Mouse (Mus musculus): Measurements from ENCODE around the gene Mup4. TPM values are rescaled to one million over a fixed set of nuclear protein-coding genes. Genes with fewer than 3 reads are reported as not detected.

Gene Mup4
- not detected for polyA plus RNA-seq (2017; shearing (Covaris generic))

DNA sequence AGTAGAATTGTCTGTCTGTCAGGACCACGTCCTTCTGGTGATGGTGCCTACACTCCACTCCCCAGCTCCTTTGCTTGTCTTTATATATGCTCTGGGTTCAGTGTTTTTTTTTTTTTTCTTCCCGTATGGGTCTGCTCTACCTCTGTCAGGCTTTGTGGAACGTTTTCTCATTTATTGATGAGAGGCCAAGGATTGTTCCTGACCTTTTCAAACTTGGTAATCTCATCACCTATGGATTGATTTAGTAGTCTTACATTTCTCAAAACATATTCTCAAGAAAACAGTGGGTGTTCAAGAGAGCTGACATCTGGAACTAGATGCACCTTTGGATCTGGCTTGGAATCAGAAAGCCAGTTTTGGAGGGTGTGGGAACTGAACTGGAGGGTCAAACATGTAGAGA lies at the start of gene Mup4:
Gene Mup4, minus strand, starts transcription at position 101 of the 400 bp plus-strand sequence.

DNA sequence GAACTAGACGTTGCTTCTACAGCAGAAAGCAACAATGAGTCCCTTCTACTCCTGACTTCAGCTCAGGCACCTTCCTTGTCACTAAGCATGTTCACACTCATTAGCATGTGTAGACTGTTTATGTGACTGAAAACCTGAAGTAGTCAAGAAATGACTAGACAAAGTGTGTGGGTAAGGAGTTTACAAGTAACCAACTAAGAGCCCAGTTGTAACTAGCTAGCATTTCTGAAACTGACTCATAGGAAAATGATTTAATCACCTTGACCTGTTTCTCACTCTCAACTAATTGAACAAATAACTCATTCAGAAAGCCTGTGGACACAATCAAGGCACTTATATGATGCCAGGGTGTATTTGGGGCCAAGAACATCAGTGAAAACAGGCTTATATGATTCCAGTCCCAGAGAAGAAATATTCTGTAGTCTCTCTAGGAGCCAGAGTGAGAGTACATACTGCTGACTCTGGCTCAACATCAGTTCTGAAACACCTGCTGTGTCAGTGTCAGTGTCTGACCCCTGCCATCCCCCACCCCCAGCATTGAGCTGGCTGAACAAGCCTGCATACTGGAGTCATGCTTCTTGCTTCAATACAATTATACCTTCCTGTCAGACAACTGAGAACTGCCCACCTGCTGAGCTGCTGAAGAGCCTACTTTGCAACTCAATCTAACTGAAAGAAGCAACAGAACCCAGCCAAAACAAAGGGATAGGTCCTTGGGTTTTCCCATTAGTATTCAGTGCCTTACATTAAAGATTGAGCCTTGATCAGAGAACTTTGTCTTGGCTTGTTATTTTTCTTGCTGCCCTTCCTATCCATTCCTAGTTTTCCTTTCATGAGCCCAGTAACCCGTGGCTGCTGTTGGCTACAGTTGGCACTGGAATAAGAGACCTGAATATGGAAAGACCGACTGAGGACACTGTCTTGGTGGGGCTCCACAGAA lies 3.2 kb upstream of the Mup4 start, which contains the start of gene Mup6:
Gene Mup6, plus strand, starts transcription at position 890 of the 940 bp plus-strand sequence.

DNA sequence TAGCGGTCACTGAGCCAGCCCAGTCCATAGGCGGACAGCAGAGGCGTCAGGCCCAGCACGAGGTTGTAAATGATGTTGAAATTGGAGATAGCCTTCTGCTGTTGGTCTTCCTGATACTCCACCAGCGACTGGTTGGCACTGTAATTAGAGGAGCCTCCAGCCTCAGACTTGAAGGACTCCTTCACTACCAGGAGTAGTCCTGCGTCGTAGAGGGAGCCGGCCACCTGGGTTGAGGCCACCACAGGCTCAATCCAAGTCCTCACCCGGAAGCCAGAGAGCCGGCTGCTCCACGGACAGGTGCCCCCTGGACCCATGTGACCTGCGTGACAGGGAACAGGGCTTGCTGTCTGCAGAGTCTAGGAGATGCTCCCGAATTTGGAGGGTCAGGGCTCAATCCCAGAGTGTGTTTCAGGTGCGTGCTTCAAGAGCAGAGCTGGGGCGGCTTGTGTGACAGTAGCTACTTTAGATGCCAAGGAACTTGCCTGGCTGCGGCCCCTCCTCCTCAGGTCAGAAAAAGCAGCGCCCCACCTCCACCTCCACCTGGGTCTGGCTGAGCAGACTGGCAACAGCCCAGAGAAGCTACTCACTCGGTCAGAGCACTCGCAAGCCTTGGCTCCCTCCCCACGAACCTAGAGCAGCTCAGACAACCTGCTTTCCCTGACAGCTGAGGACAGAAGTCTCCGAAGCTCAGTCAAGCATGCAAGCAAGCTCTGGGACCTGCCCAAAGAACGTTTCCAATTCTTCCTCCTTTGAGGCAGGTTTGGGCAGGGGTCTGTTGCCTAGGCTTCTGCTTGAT lies 45.7 kb downstream of the Mup4 start, which contains the start of gene Slc46a2:
Gene Slc46a2, minus strand, starts transcription at position 449 of the 796 bp plus-strand sequence.

Other genes with a start within 250 kb of the Mup4 start
- 76.4 TPM for gene Inip, start 159.1 kb downstream of the Mup4 start, polyA plus RNA-seq (2017; shearing (Covaris generic))
- gene Snx30, start 154.9 kb downstream of the Mup4 start, polyA plus RNA-seq (2017; shearing (Covaris generic)), result 3.1 TPM
- 0.12 TPM for gene Slc46a2, start 45.7 kb downstream of the Mup4 start, polyA plus RNA-seq (2017; shearing (Covaris generic))
- gene Mup6, start 3.6 kb upstream of the Mup4 start, polyA plus RNA-seq (2017; shearing (Covaris generic)), result not detected
- gene Mup7, start 109.8 kb upstream of the Mup4 start, polyA plus RNA-seq (2017; shearing (Covaris generic)), result not detected
- 0.35 TPM for gene Mup2, start 193.6 kb upstream of the Mup4 start, polyA plus RNA-seq (2017; shearing (Covaris generic))

Measured in CD4-positive, CD25-positive, alpha-beta regulatory T cell, adult 9 weeks (primary cell).